Mouse (Mus musculus): ENCODE results near the gene Prpf4. TPM values are rescaled to one million over a fixed set of nuclear protein-coding genes. Genes with fewer than 3 reads are reported as not detected.
A peak's percentile ranks its signal among the peaks of the same experiment; 100 is the strongest.

Prpf4 gene
- polyA plus RNA-seq, 1 experiment from 2014 or later = 6.9 TPM

- 34% methylated on average over 1 of the region's 1 CpGs for WGBS
Observed at GRCm38 (mm10) chr4:62372410-62372809, 36.2 kb upstream of the Prpf4 start.

GRCm38 (mm10) chr4:62372818-62373520, 35.6 kb upstream of the Prpf4 start:
- TF ChIP-seq CTCF (IDR thresholded peaks at IDR 0.05; ENCODE audit: low read depth) = no peak
- ATAC-seq = no peak
- WGBS = 73% methylated on average over 9 of the region's 9 CpGs
- Histone ChIP-seq H3K27me3 (replicated peaks; ENCODE audit: control insufficient read depth, insufficient read depth, low read length) (no peaks in the 10 kb centered on the region), H3K4me3 (ENCODE audit: low read depth, low read length) (no peak overlapping the region), H3K36me3 (ENCODE audit: control insufficient read depth, insufficient read depth) (no peaks in the 10 kb centered on the region), H3K4me2 (replicated peaks; ENCODE audit: low read depth) (no peak overlapping the region), H3K27ac (ENCODE audit: low read depth, low read length) (peak overlapping the region; percentile 46), H3K9ac (ENCODE audit: low read depth, low read length) (no peak overlapping the region), H3K4me1 (replicated peaks; ENCODE audit: control insufficient read depth, insufficient read depth, low read length) (peaks cover 17% of the 10 kb centered on the region; the same call in 1 of the 2 replicates), H3K9me3 (ENCODE audit: control insufficient read depth) (no peaks in the 10 kb centered on the region)

More at GRCm38 (mm10) chr4:62372410-62372809, 36.2 kb upstream of the Prpf4 start:
- 0 out of 2 replicates have a peak overlapping the region, but pooled peaks have one; percentile 10 for H3K27ac ChIP-seq (ENCODE audit: low read depth, low read length)
- H3K9ac ChIP-seq (ENCODE audit: low read depth, low read length) = no peak overlapping the region
- H3K9me3 ChIP-seq (ENCODE audit: control insufficient read depth) = no peaks in the 10 kb centered on the region
- peaks cover 17% of the 10 kb centered on the region; the same call in 1 of the 2 replicates for H3K4me1 ChIP-seq (replicated peaks; ENCODE audit: control insufficient read depth, insufficient read depth, low read length)
- no peaks in the 10 kb centered on the region for H3K27me3 ChIP-seq (replicated peaks; ENCODE audit: control insufficient read depth, insufficient read depth, low read length)
- no peak overlapping the region for H3K4me3 ChIP-seq (ENCODE audit: low read depth, low read length)
- H3K4me2 ChIP-seq (replicated peaks; ENCODE audit: low read depth) = no peak overlapping the region
- no peaks in the 10 kb centered on the region for H3K36me3 ChIP-seq (ENCODE audit: control insufficient read depth, insufficient read depth)
- no peak for TF ChIP-seq CTCF (IDR thresholded peaks at IDR 0.05; ENCODE audit: low read depth)
- no peak for ATAC-seq

- Histone ChIP-seq H3K27me3 (replicated peaks; ENCODE audit: control insufficient read depth, insufficient read depth, low read length) (no peaks in the 10 kb centered on the region), H3K4me2 (replicated peaks; ENCODE audit: low read depth) (no peak overlapping the region), H3K4me3 (ENCODE audit: low read depth, low read length) (no peak overlapping the region), H3K4me1 (replicated peaks; ENCODE audit: control insufficient read depth, insufficient read depth, low read length) (peaks cover 17% of the 10 kb centered on the region; the same call in 1 of the 2 replicates), H3K9ac (ENCODE audit: low read depth, low read length) (no peak overlapping the region), H3K36me3 (ENCODE audit: control insufficient read depth, insufficient read depth) (no peaks in the 10 kb centered on the region), H3K9me3 (ENCODE audit: control insufficient read depth) (no peaks in the 10 kb centered on the region), H3K27ac (ENCODE audit: low read depth, low read length) (peak overlapping the region; percentile 46; the same call in 1 of the 2 replicates)
- WGBS = 32% methylated on average over 7 of the region's 7 CpGs
- peak; percentile 36; the same call in 1 of the 2 replicates for ATAC-seq
- no peak for TF ChIP-seq CTCF (IDR thresholded peaks at IDR 0.05; ENCODE audit: low read depth)
Observed at GRCm38 (mm10) chr4:62373668-62374067, 34.9 kb upstream of the Prpf4 start.

GRCm38 (mm10) chr4:62374342-62374741, 34.3 kb upstream of the Prpf4 start:
- peaks cover 11% of the 10 kb centered on the region; the same call in 1 of the 2 replicates for H3K4me1 ChIP-seq (replicated peaks; ENCODE audit: control insufficient read depth, insufficient read depth, low read length)
- no peaks in the 10 kb centered on the region for H3K27me3 ChIP-seq (replicated peaks; ENCODE audit: control insufficient read depth, insufficient read depth, low read length)
- WGBS = 50% methylated on average over 4 of the region's 4 CpGs
- H3K4me2 ChIP-seq (replicated peaks; ENCODE audit: low read depth) = peak overlapping the region; percentile 35
- no peak overlapping the region for H3K4me3 ChIP-seq (ENCODE audit: low read depth, low read length)
- H3K9me3 ChIP-seq (ENCODE audit: control insufficient read depth) = no peaks in the 10 kb centered on the region
- H3K9ac ChIP-seq (ENCODE audit: low read depth, low read length) = no peak overlapping the region
- H3K27ac ChIP-seq (ENCODE audit: low read depth, low read length) = peak overlapping the region; percentile 60
- no peak for ATAC-seq
- H3K36me3 ChIP-seq (ENCODE audit: control insufficient read depth, insufficient read depth) = no peaks in the 10 kb centered on the region
- no peak for TF ChIP-seq CTCF (IDR thresholded peaks at IDR 0.05; ENCODE audit: low read depth)

GRCm38 (mm10) chr4:62376123-62376522, 32.5 kb upstream of the Prpf4 start:
- no peaks in the 10 kb centered on the region for H3K9me3 ChIP-seq (ENCODE audit: control insufficient read depth)
- 0 out of 2 replicates have a peak, but pooled peaks cover 9% of the 10 kb centered on the region for H3K4me1 ChIP-seq (replicated peaks; ENCODE audit: control insufficient read depth, insufficient read depth, low read length)
- no peaks in the 10 kb centered on the region for H3K27me3 ChIP-seq (replicated peaks; ENCODE audit: control insufficient read depth, insufficient read depth, low read length)
- no peak for ATAC-seq
- no peak overlapping the region for H3K4me2 ChIP-seq (replicated peaks; ENCODE audit: low read depth)
- H3K36me3 ChIP-seq (ENCODE audit: control insufficient read depth, insufficient read depth) = no peaks in the 10 kb centered on the region
- no peak overlapping the region for H3K27ac ChIP-seq (ENCODE audit: low read depth, low read length)
- no peak for TF ChIP-seq CTCF (IDR thresholded peaks at IDR 0.05; ENCODE audit: low read depth)
- H3K4me3 ChIP-seq (ENCODE audit: low read depth, low read length) = no peak overlapping the region
- 93% methylated on average over 2 of the region's 2 CpGs for WGBS
- H3K9ac ChIP-seq (ENCODE audit: low read depth, low read length) = no peak overlapping the region

GRCm38 (mm10) chr4:62379724-62380381, 28.7 kb upstream of the Prpf4 start:
- H3K4me3 ChIP-seq (ENCODE audit: low read depth, low read length) = no peak overlapping the region
- H3K36me3 ChIP-seq (ENCODE audit: control insufficient read depth, insufficient read depth) = no peaks in the 10 kb centered on the region
- no peak for TF ChIP-seq CTCF (IDR thresholded peaks at IDR 0.05; ENCODE audit: low read depth)
- H3K27ac ChIP-seq (ENCODE audit: low read depth, low read length) = peak overlapping the region; percentile 51
- no peaks in the 10 kb centered on the region for H3K27me3 ChIP-seq (replicated peaks; ENCODE audit: control insufficient read depth, insufficient read depth, low read length)
- no peaks in the 10 kb centered on the region for H3K9me3 ChIP-seq (ENCODE audit: control insufficient read depth)
- ATAC-seq = peak; percentile 86
- peaks cover 4% of the 10 kb centered on the region; the same call in 1 of the 2 replicates for H3K4me1 ChIP-seq (replicated peaks; ENCODE audit: control insufficient read depth, insufficient read depth, low read length)
- WGBS = 40% methylated on average over 9 of the region's 9 CpGs
- H3K9ac ChIP-seq (ENCODE audit: low read depth, low read length) = no peak overlapping the region
- no peak overlapping the region for H3K4me2 ChIP-seq (replicated peaks; ENCODE audit: low read depth)

Measured in intestine, postnatal 0 days (tissue).